Mouse (Mus musculus): ENCODE results near the gene Cpeb4. TPM values are rescaled to one million over a fixed set of nuclear protein-coding genes. Genes with fewer than 3 reads are reported as not detected.

The Cpeb4 gene
- polyA plus RNA-seq (2017; shearing (Covaris generic)), result 16.4 TPM

GRCm38 (mm10) chr11:31871911-31872310 lies at the start of gene Cpeb4:
Gene Cpeb4 (plus strand): TSS chr11:31872211.

GRCm38 (mm10) chr11:31965256-31966134 lies 93.5 kb downstream of the Cpeb4 start, which contains the start of gene 4930524B15Rik:
Gene 4930524B15Rik (plus strand): TSS chr11:31965592.

Other genes starting within 250 kb of the Cpeb4 start
- gene Bod1, start 200.3 kb upstream of the Cpeb4 start, polyA plus RNA-seq (2017; shearing (Covaris generic)), result 4.1 TPM
- not detected for gene 4930524B15Rik, start 93.4 kb downstream of the Cpeb4 start, polyA plus RNA-seq (2017; shearing (Covaris generic))
- 134 TPM for gene Nsg2, start 128.3 kb downstream of the Cpeb4 start, polyA plus RNA-seq (2017; shearing (Covaris generic))

Data from activated CD4-positive, CD25-positive, alpha-beta regulatory T cell, adult 9 weeks (primary cell).